Mouse (Mus musculus) liver, embryonic 15.5 days (tissue): ENCODE measurements around the gene Arhgef33. TPM values are rescaled to one million over a fixed set of nuclear protein-coding genes. Genes with fewer than 3 reads are reported as not detected.
"Not testable (repeated sequence)": the region's sequence is repeated elsewhere in the genome, so short reads cannot be mapped to it uniquely, and the experiment has no call there.

Experiments
- ATAC-seq: fragments of 200-750 bp; cut with Nextera tagmentation; 2 replicates; pipeline ENCODE4 v1.8.0; 2017; ENCODE audit warnings: moderate number of reproducible peaks, mild to moderate bottlenecking, moderate library complexity; ENCODE audit not compliant: insufficient read depth
- H3K27ac ChIP-seq: fragments of 300-500 bp; sonication (generic); replicated peaks from 2 replicates; pipeline ENCODE4 v1.5.1; 2015; ENCODE audit warnings: mild to moderate bottlenecking, inconsistent platforms
- H3K27me3 ChIP-seq: fragments of 300-500 bp; sonication (generic); 2 replicates; pipeline ENCODE4 v1.6.1; 2015; ENCODE audit warnings: mild to moderate bottlenecking, inconsistent platforms
- H3K36me3 ChIP-seq: fragments of 300-500 bp; sonication (generic); replicated peaks from 2 replicates; pipeline ENCODE4 v1.6.1; 2015; ENCODE audit warnings: moderate library complexity, mild to moderate bottlenecking, inconsistent platforms
- H3K4me1 ChIP-seq: fragments of 300-500 bp; sonication (generic); replicated peaks from 2 replicates; pipeline ENCODE4 v1.6.1; 2015; ENCODE audit warnings: inconsistent platforms
- H3K4me2 ChIP-seq: fragments of 300-500 bp; sonication (generic); 2 replicates; pipeline ENCODE4 v1.6.1; 2015; ENCODE audit warnings: moderate library complexity, mild to moderate bottlenecking, inconsistent platforms
- H3K4me3 ChIP-seq: fragments of 300-500 bp; sonication (generic); replicated peaks from 2 replicates; pipeline ENCODE4 v1.5.1; 2015; ENCODE audit warnings: mild to moderate bottlenecking, inconsistent platforms
- H3K9ac ChIP-seq: fragments of 300-500 bp; sonication (generic); 2 replicates; pipeline ENCODE4 v1.6.1; 2015; ENCODE audit warnings: moderate library complexity, mild to moderate bottlenecking, inconsistent platforms
- H3K9me3 ChIP-seq: fragments of 300-500 bp; sonication (generic); replicated peaks from 2 replicates; pipeline ENCODE4 v1.6.1; 2016; ENCODE audit warnings: inconsistent platforms
- WGBS: fragments of 180-500 bp; shearing (Covaris S2); methylation state at CpG from one replicate; pipeline ENCODE4 v1.1.7; 2015; ENCODE audit warnings: mixed read lengths; ENCODE audit not compliant: insufficient replicate concordance; 5-methylcytosine and 5-hydroxymethylcytosine counted together
- polyA plus RNA-seq: library from polyadenylated mRNA; unstranded; fragments of >200 nt; fragmentation: Nextera tagmentation; extraction: Ambion mirVana; gene quantifications from 2 replicates; pipeline ENCODE4 v1.2.1, GENCODE M21; 2015

Arhgef33 gene
- 0.10 TPM in 1 of 2 replicates, not detected in the other for polyA plus RNA-seq

- Histone ChIP-seq H3K27me3 (no peaks in the 10 kb centered on the region), H3K4me2 (no peak within 1 kb of the TSS), H3K9me3 (no peaks in the 10 kb centered on the region), H3K36me3 (no peaks in the 10 kb centered on the region), H3K9ac (no peak within 1 kb of the TSS), H3K4me1 (no peaks in the 10 kb centered on the region), H3K27ac (no peak within 1 kb of the TSS), H3K4me3 (no peak within 1 kb of the TSS)
- no peak for ATAC-seq
- 22% methylated on average over 1 of the region's 1 CpGs for WGBS
These were observed at the start of gene Arhgef33 for GRCm38 (mm10) chr17:80307251-80307650. Gene Arhgef33, plus strand, starts transcription at chr17:80307407.

DNA sequence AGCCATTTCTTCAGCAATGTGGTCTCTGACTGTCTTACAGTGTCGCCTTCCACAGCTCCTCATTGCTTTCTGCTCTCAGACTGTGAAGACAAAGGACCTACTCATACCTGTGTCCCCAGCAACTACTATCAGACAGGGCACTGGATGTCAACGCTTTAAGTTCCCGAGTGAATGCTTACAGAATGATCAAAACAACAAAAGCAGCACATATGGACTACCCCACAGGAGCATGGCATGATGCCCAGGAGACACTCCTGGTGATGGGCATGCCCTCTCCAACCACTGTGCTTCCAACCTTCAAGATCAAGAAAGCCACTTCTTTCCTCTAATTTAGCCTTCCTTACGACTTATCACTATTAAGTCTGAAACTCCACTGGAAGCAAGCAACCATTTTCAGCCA is 40.1 kb upstream of the Arhgef33 start:
- no peak for ATAC-seq
- H3K9ac ChIP-seq: no peak overlapping the region
- WGBS: 79% methylated on average over 4 of the region's 4 CpGs
- H3K4me1 ChIP-seq: no peaks in the 10 kb centered on the region
- peaks cover 53% of the 10 kb centered on the region for H3K36me3 ChIP-seq
- no peaks in the 10 kb centered on the region for H3K27me3 ChIP-seq
- H3K4me2 ChIP-seq: no peak overlapping the region
- no peak overlapping the region for H3K27ac ChIP-seq
- no peaks in the 10 kb centered on the region for H3K9me3 ChIP-seq
- H3K4me3 ChIP-seq: no peak overlapping the region

DNA sequence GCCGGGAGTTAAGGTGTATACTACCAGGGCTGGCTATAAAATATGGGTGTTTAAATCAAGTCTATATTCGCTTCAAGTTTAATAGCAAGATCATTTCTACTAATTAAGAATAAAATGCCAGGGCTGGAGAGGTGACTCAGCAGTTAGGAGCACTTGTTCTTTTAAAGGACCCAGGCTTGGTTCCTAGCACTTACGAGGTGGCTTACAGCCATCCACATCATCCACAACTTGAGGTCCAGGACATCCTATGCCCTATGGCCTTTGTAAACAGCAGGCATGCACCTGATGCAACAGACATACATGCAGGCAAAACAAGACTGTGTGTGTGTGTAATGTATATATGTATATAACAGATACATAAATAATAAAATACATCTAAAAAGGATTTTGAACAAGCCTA is 39.1 kb upstream of the Arhgef33 start:
- no peak for ATAC-seq
- Histone ChIP-seq H3K9ac (no peak overlapping the region), H3K4me1 (no peaks in the 10 kb centered on the region), H3K9me3 (no peaks in the 10 kb centered on the region), H3K4me2 (no peak overlapping the region), H3K4me3 (no peak overlapping the region), H3K27me3 (no peaks in the 10 kb centered on the region), H3K36me3 (peaks cover 57% of the 10 kb centered on the region), H3K27ac (no peak overlapping the region)
- 74% methylated on average over 3 of the region's 3 CpGs for WGBS

DNA sequence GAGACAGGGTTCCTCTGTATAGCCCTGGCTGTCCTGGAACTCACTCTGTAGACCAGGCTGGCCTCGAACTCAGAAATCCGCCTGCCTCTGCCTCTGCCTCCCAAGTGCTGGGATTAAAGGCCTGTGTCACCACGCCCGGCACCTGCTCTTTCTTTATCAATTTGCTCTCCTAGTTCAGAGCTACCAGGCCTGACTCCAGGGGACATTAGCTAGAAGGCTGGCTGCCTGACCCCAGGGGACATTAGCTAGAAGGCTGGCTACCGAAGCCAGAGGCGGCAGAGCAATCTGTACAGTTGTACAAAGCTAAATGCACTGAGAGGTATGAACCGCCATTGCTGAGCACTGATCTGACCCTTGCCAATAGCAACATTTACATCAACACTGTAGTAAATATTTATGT is 36.6 kb upstream of the Arhgef33 start:
- H3K4me2 ChIP-seq, H3K4me3 ChIP-seq, H3K27me3 ChIP-seq, H3K4me1 ChIP-seq, H3K9me3 ChIP-seq, H3K9ac ChIP-seq, ATAC-seq, H3K27ac ChIP-seq: not testable (repeated sequence)
- 84% methylated on average over 7 of the region's 7 CpGs for WGBS
- H3K36me3 ChIP-seq: peaks cover 60% of the 10 kb centered on the region

GRCm38 (mm10) chr17:80278255-80278654 is 29.0 kb upstream of the Arhgef33 start:
- Histone ChIP-seq H3K4me2 (no peak overlapping the region), H3K4me1 (peaks cover 6% of the 10 kb centered on the region; the same call in 1 of the 2 replicates), H3K27me3 (no peaks in the 10 kb centered on the region), H3K4me3 (no peak overlapping the region), H3K9me3 (no peaks in the 10 kb centered on the region), H3K36me3 (peaks cover 28% of the 10 kb centered on the region), H3K9ac (no peak overlapping the region), H3K27ac (no peak overlapping the region)
- WGBS: 62% methylated on average over 4 of the region's 4 CpGs
- no peak for ATAC-seq

- Histone ChIP-seq H3K4me1 (peaks cover 6% of the 10 kb centered on the region; the same call in 1 of the 2 replicates), H3K4me2 (no peak overlapping the region), H3K9ac (no peak overlapping the region), H3K36me3 (peaks cover 24% of the 10 kb centered on the region), H3K27me3 (no peaks in the 10 kb centered on the region), H3K9me3 (no peaks in the 10 kb centered on the region), H3K4me3 (no peak overlapping the region), H3K27ac (no peak overlapping the region)
- WGBS: 74% methylated on average over 8 of the region's 8 CpGs
- no peak for ATAC-seq
These were observed 27.7 kb upstream of the Arhgef33 start for GRCm38 (mm10) chr17:80279340-80280070.

DNA sequence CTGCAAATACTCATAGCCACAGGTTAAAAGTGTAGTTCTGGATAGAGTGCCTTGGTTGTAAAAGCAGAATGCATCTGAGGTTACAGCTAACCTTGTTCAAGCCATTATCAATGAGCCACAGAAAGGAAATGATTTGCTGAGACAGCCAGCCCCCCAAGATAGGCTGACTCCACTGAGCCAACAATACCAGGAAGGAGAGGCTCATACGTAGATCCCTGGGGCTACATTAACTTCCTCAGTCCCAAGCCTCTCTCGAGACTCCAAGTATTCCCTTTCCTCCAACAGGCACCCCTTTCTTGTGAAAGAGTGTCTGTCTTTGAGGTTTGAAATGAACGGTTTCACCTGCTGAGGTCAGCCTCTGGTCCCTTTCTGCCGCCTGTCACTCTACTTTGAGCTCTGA is 22.8 kb upstream of the Arhgef33 start:
- Histone ChIP-seq H3K4me2 (no peak overlapping the region), H3K27me3 (no peaks in the 10 kb centered on the region), H3K27ac (no peak overlapping the region), H3K4me3 (no peak overlapping the region), H3K9me3 (no peaks in the 10 kb centered on the region), H3K36me3 (peaks cover 5% of the 10 kb centered on the region; the same call in 1 of the 2 replicates), H3K9ac (no peak overlapping the region), H3K4me1 (peaks cover 20% of the 10 kb centered on the region)
- ATAC-seq: no peak
- WGBS: 27% methylated on average over 4 of the region's 4 CpGs

DNA sequence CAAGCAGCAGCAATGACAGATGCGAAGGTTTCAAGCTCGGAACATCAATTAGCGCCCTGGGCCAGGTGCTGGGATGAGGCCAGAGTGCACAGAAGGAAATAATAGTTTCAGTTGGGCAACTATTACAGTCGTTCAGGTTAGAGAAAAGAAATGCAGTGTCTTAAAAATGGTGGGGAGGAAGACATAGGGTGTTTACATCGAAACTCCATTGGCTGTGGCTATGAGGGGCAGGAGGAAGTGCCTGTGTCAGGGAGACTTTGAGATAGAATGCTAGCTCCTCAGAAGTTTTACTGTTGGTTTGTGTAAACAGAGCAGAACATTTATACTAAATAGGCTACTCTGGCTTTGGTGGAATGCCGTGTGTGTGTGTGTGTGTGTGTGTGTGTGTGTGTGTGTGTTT is 19.2 kb upstream of the Arhgef33 start:
- WGBS: 66% methylated on average over 6 of the region's 6 CpGs
- H3K27me3 ChIP-seq: no peaks in the 10 kb centered on the region
- no peak overlapping the region for H3K9ac ChIP-seq
- no peak overlapping the region for H3K4me3 ChIP-seq
- no peaks in the 10 kb centered on the region for H3K36me3 ChIP-seq
- no peak overlapping the region for H3K27ac ChIP-seq
- H3K9me3 ChIP-seq: no peaks in the 10 kb centered on the region
- peaks cover 19% of the 10 kb centered on the region for H3K4me1 ChIP-seq
- 0 out of 2 replicates have a peak overlapping the region, but pooled peaks have one; percentile 96 for H3K4me2 ChIP-seq
- no peak for ATAC-seq

DNA sequence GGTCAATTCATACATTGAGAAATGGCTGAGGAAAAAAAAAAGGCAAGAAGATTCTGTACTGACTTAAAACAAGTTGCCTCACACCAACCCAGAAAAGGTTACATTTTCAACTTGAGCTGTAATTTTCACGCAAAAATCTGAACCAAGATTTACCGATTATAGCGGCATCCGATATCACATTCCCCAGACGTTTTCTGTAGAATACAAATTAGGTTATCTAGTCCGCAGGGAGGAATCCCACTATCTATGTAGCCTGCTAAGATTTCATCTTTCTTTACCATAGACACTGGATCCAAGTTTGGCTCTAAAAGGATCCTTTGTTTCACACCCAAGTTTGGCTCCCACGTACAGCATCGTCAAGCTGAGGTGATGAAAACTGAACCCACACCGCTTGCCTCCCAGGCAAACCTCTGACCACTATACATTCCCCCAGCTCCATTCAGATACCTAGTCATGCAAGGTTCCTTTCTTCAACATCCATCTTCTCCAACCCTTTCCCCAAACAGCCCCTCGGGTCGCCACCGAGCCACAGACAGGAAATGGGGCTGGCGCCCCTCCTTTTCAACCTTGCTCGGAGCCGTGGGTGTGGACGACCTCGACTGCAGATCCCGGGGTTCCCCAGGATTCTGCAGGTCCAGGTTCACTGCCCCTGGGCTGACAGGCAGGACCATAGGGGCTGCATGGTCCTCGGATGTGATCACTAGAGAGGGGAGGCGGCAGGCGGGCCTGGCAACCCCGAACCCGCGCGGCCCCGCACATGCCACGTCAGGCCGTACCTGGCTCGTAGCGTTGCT is 17.7 kb upstream of the Arhgef33 start:
- Histone ChIP-seq H3K9ac (peak overlapping the region; percentile 76), H3K4me1 (peaks cover 19% of the 10 kb centered on the region), H3K27ac (peak overlapping the region; percentile 70), H3K9me3 (no peaks in the 10 kb centered on the region), H3K4me3 (peak overlapping the region; percentile 91), H3K36me3 (no peaks in the 10 kb centered on the region), H3K4me2 (peak overlapping the region; percentile 96), H3K27me3 (no peaks in the 10 kb centered on the region)
- under 1% methylated on average over 30 of the region's 30 CpGs for WGBS
- ATAC-seq: no peak; the same call in 1 of the 2 replicates

DNA sequence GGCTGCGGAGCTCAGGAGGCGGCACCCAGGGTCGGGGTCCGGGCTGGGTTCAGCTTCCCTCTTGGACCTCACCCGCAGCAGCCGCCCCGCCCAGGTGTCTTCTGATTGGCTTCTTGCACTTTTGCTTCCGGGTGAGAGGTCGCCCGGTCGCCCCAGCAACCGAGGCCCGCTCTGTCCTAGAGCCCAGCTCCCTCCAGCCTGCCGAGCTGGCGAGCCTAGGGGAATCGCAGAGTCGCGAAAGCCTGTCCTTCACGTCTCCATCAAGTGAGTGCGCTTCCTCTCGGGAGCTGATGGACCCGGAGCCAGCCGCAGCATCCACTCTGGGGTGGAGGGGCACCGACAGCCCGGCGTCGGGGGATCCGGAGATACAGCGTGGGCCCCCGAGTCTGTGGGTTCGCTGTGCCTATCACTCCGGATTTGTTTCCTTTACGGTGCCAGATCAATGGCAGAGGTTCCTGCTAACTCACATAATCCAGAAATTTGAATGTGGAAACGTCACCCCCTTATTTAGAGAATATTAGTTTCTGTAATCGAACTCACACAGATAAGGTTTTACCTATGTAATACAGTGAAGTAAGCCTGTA is 17.0 kb upstream of the Arhgef33 start, which contains the start of the genes Morn2 and Dhx57:
Morn2 (plus strand) TSS at position 130 of the 584 bp plus-strand sequence.
Dhx57 (minus strand) TSS at position 403 of the 584 bp plus-strand sequence.
- H3K36me3 ChIP-seq: no peaks in the 10 kb centered on the region
- H3K27me3 ChIP-seq: no peaks in the 10 kb centered on the region
- peak; percentile 98 for ATAC-seq
- H3K4me2 ChIP-seq: peak within 1 kb of the TSS; percentile 96
- peak within 1 kb of the TSS; percentile 91 for H3K4me3 ChIP-seq
- H3K4me1 ChIP-seq: peaks cover 19% of the 10 kb centered on the region
- WGBS: under 1% methylated on average over 35 of the region's 35 CpGs
- H3K9ac ChIP-seq: peak within 1 kb of the TSS; percentile 76
- no peaks in the 10 kb centered on the region for H3K9me3 ChIP-seq
- peak within 1 kb of the TSS; percentile 70 for H3K27ac ChIP-seq

GRCm38 (mm10) chr17:80291148-80291547 is 16.1 kb upstream of the Arhgef33 start:
- peaks cover 19% of the 10 kb centered on the region for H3K4me1 ChIP-seq
- no peak overlapping the region for H3K4me3 ChIP-seq
- H3K27me3 ChIP-seq: no peaks in the 10 kb centered on the region
- no peaks in the 10 kb centered on the region for H3K36me3 ChIP-seq
- no peak overlapping the region for H3K4me2 ChIP-seq
- no peak overlapping the region for H3K9ac ChIP-seq
- 11% methylated on average over 2 of the region's 2 CpGs for WGBS
- H3K27ac ChIP-seq: no peak overlapping the region
- H3K9me3 ChIP-seq: no peaks in the 10 kb centered on the region
- no peak for ATAC-seq
